Mouse (Mus musculus) liver, embryonic 15.5 days (tissue): Measurements from ENCODE around the gene Sufu. TPM values are rescaled to one million over a fixed set of nuclear protein-coding genes. Genes with fewer than 3 reads are reported as not detected.

ENCODE experiments used
- ATAC-seq: fragments of 200-750 bp; cut with Nextera tagmentation; 2 replicates; pipeline ENCODE4 v1.8.0; 2017; ENCODE audit warnings: moderate number of reproducible peaks, mild to moderate bottlenecking, moderate library complexity; ENCODE audit not compliant: insufficient read depth
- H3K27ac ChIP-seq: fragments of 300-500 bp; sonication (generic); replicated peaks from 2 replicates; pipeline ENCODE4 v1.5.1; 2015; ENCODE audit warnings: mild to moderate bottlenecking, inconsistent platforms
- H3K27me3 ChIP-seq: fragments of 300-500 bp; sonication (generic); 2 replicates; pipeline ENCODE4 v1.6.1; 2015; ENCODE audit warnings: mild to moderate bottlenecking, inconsistent platforms
- H3K36me3 ChIP-seq: fragments of 300-500 bp; sonication (generic); replicated peaks from 2 replicates; pipeline ENCODE4 v1.6.1; 2015; ENCODE audit warnings: moderate library complexity, mild to moderate bottlenecking, inconsistent platforms
- H3K4me1 ChIP-seq: fragments of 300-500 bp; sonication (generic); replicated peaks from 2 replicates; pipeline ENCODE4 v1.6.1; 2015; ENCODE audit warnings: inconsistent platforms
- H3K4me2 ChIP-seq: fragments of 300-500 bp; sonication (generic); 2 replicates; pipeline ENCODE4 v1.6.1; 2015; ENCODE audit warnings: moderate library complexity, mild to moderate bottlenecking, inconsistent platforms
- H3K4me3 ChIP-seq: fragments of 300-500 bp; sonication (generic); replicated peaks from 2 replicates; pipeline ENCODE4 v1.5.1; 2015; ENCODE audit warnings: mild to moderate bottlenecking, inconsistent platforms
- H3K9ac ChIP-seq: fragments of 300-500 bp; sonication (generic); 2 replicates; pipeline ENCODE4 v1.6.1; 2015; ENCODE audit warnings: moderate library complexity, mild to moderate bottlenecking, inconsistent platforms
- H3K9me3 ChIP-seq: fragments of 300-500 bp; sonication (generic); replicated peaks from 2 replicates; pipeline ENCODE4 v1.6.1; 2016; ENCODE audit warnings: inconsistent platforms
- WGBS: fragments of 180-500 bp; shearing (Covaris S2); methylation state at CpG from one replicate; pipeline ENCODE4 v1.1.7; 2015; ENCODE audit warnings: mixed read lengths; ENCODE audit not compliant: insufficient replicate concordance; 5-methylcytosine and 5-hydroxymethylcytosine counted together
- polyA plus RNA-seq: library from polyadenylated mRNA; unstranded; fragments of >200 nt; fragmentation: Nextera tagmentation; extraction: Ambion mirVana; gene quantifications from 2 replicates; pipeline ENCODE4 v1.2.1, GENCODE M21; 2015

Gene Sufu
- polyA plus RNA-seq, 1 experiment from 2014 or later = 5.4 TPM

- Histone ChIP-seq H3K27me3 (no peaks in the 10 kb centered on the region), H3K4me1 (peaks cover 41% of the 10 kb centered on the region), H3K9ac (no peak overlapping the region), H3K4me2 (no peak overlapping the region), H3K4me3 (no peak overlapping the region), H3K36me3 (no peaks in the 10 kb centered on the region), H3K9me3 (no peaks in the 10 kb centered on the region), H3K27ac (no peak overlapping the region)
- WGBS = 69% methylated on average over 8 of the region's 8 CpGs
- no peak for ATAC-seq
Observed at GRCm38 (mm10) chr19:46362104-46362503, 34.6 kb upstream of the Sufu start.

- H3K27me3 ChIP-seq = no peaks in the 10 kb centered on the region
- no peak overlapping the region; the same call in 1 of the 2 replicates for H3K4me2 ChIP-seq
- no peak overlapping the region for H3K9ac ChIP-seq
- no peak overlapping the region for H3K4me3 ChIP-seq
- no peak for ATAC-seq
- 0 out of 2 replicates have a peak, but pooled peaks cover 5% of the 10 kb centered on the region for H3K36me3 ChIP-seq
- H3K9me3 ChIP-seq = no peaks in the 10 kb centered on the region
- 51% methylated on average over 11 of the region's 11 CpGs for WGBS
- peak overlapping the region; percentile 38; the same call in 1 of the 2 replicates for H3K27ac ChIP-seq
- peaks cover 27% of the 10 kb centered on the region for H3K4me1 ChIP-seq
Observed at GRCm38 (mm10) chr19:46363294-46364009, 33.2 kb upstream of the Sufu start.

- no peak overlapping the region for H3K4me3 ChIP-seq
- H3K4me2 ChIP-seq = no peak overlapping the region
- H3K4me1 ChIP-seq = peaks cover 10% of the 10 kb centered on the region; the same call in 1 of the 2 replicates
- H3K27ac ChIP-seq = no peak overlapping the region
- H3K36me3 ChIP-seq = peaks cover 9% of the 10 kb centered on the region; the same call in 1 of the 2 replicates
- ATAC-seq = no peak
- 85% methylated on average over 23 of the region's 23 CpGs for WGBS
- H3K9me3 ChIP-seq = no peaks in the 10 kb centered on the region
- no peaks in the 10 kb centered on the region for H3K27me3 ChIP-seq
- no peak overlapping the region for H3K9ac ChIP-seq
Observed at GRCm38 (mm10) chr19:46367798-46368590, 28.7 kb upstream of the Sufu start.

- 25% methylated on average over 4 of the region's 4 CpGs for WGBS
- no peak overlapping the region for H3K27ac ChIP-seq
- H3K27me3 ChIP-seq = no peaks in the 10 kb centered on the region
- H3K4me1 ChIP-seq = peaks cover 1% of the 10 kb centered on the region; the same call in 1 of the 2 replicates
- ATAC-seq = no peak
- peaks cover 9% of the 10 kb centered on the region; the same call in 1 of the 2 replicates for H3K36me3 ChIP-seq
- H3K9ac ChIP-seq = no peak overlapping the region
- no peak overlapping the region for H3K4me3 ChIP-seq
- no peak overlapping the region for H3K4me2 ChIP-seq
- no peaks in the 10 kb centered on the region for H3K9me3 ChIP-seq
Observed at GRCm38 (mm10) chr19:46369204-46369603, 27.5 kb upstream of the Sufu start.

- no peak overlapping the region; the same call in 1 of the 2 replicates for H3K4me2 ChIP-seq
- no peak overlapping the region for H3K27ac ChIP-seq
- peak; percentile 32; the same call in 1 of the 2 replicates for ATAC-seq
- no peaks in the 10 kb centered on the region for H3K27me3 ChIP-seq
- no peak overlapping the region for H3K4me3 ChIP-seq
- H3K9me3 ChIP-seq = no peaks in the 10 kb centered on the region
- no peak overlapping the region for H3K9ac ChIP-seq
- H3K36me3 ChIP-seq = peaks cover 39% of the 10 kb centered on the region
- H3K4me1 ChIP-seq = peaks cover 10% of the 10 kb centered on the region
- WGBS = 80% methylated on average over 21 of the region's 21 CpGs
Observed at GRCm38 (mm10) chr19:46374477-46375088, 22.1 kb upstream of the Sufu start.

GRCm38 (mm10) chr19:46375489-46375888 is 21.2 kb upstream of the Sufu start:
- WGBS = 73% methylated on average over 5 of the region's 5 CpGs
- ATAC-seq = no peak
- peaks cover 44% of the 10 kb centered on the region for H3K36me3 ChIP-seq
- no peak overlapping the region for H3K4me3 ChIP-seq
- no peaks in the 10 kb centered on the region for H3K27me3 ChIP-seq
- H3K9me3 ChIP-seq = no peaks in the 10 kb centered on the region
- no peak overlapping the region for H3K9ac ChIP-seq
- H3K4me1 ChIP-seq = peaks cover 10% of the 10 kb centered on the region
- H3K4me2 ChIP-seq = no peak overlapping the region
- H3K27ac ChIP-seq = no peak overlapping the region

- Histone ChIP-seq H3K27ac (no peak overlapping the region), H3K27me3 (no peaks in the 10 kb centered on the region), H3K36me3 (peaks cover 48% of the 10 kb centered on the region), H3K9me3 (no peaks in the 10 kb centered on the region), H3K4me3 (no peak overlapping the region), H3K4me2 (no peak overlapping the region), H3K4me1 (peaks cover 10% of the 10 kb centered on the region), H3K9ac (no peak overlapping the region)
- WGBS = 56% methylated on average over 4 of the region's 4 CpGs
- no peak for ATAC-seq
Observed at GRCm38 (mm10) chr19:46375891-46376290, 20.8 kb upstream of the Sufu start.

GRCm38 (mm10) chr19:46382275-46382674 is 14.4 kb upstream of the Sufu start:
- ATAC-seq = no peak
- H3K36me3 ChIP-seq = peaks cover 94% of the 10 kb centered on the region
- H3K9ac ChIP-seq = no peak overlapping the region
- H3K27ac ChIP-seq = no peak overlapping the region
- no peak overlapping the region for H3K4me2 ChIP-seq
- H3K27me3 ChIP-seq = no peaks in the 10 kb centered on the region
- H3K4me3 ChIP-seq = no peak overlapping the region
- no peaks in the 10 kb centered on the region for H3K4me1 ChIP-seq
- H3K9me3 ChIP-seq = no peaks in the 10 kb centered on the region
- WGBS = 94% methylated on average over 9 of the region's 9 CpGs

- WGBS = 87% methylated on average over 5 of the region's 5 CpGs
- H3K9ac ChIP-seq = no peak overlapping the region
- H3K27me3 ChIP-seq = no peaks in the 10 kb centered on the region
- H3K27ac ChIP-seq = no peak overlapping the region
- peaks cover 24% of the 10 kb centered on the region for H3K4me1 ChIP-seq
- H3K36me3 ChIP-seq = peaks cover 46% of the 10 kb centered on the region
- H3K4me2 ChIP-seq = no peak overlapping the region
- H3K9me3 ChIP-seq = no peaks in the 10 kb centered on the region
- H3K4me3 ChIP-seq = no peak overlapping the region
- ATAC-seq = no peak
Observed at GRCm38 (mm10) chr19:46389872-46390271, 6.8 kb upstream of the Sufu start.

GRCm38 (mm10) chr19:46392018-46392417 is 4.7 kb upstream of the Sufu start:
- 29% methylated on average over 4 of the region's 4 CpGs for WGBS
- no peak overlapping the region for H3K4me3 ChIP-seq

GRCm38 (mm10) chr19:46394712-46395108 is 2.0 kb upstream of the Sufu start:
- no peaks in the 10 kb centered on the region for H3K27me3 ChIP-seq
- no peak for ATAC-seq
- peak overlapping the region; percentile 58 for H3K9ac ChIP-seq
- H3K4me1 ChIP-seq = peaks cover 54% of the 10 kb centered on the region
- peak overlapping the region; percentile 82 for H3K4me3 ChIP-seq
- H3K9me3 ChIP-seq = no peaks in the 10 kb centered on the region
- H3K27ac ChIP-seq = peak overlapping the region; percentile 29; the same call in 1 of the 2 replicates
- 3% methylated on average over 10 of the region's 10 CpGs for WGBS
- peak overlapping the region; percentile 99 for H3K4me2 ChIP-seq
- peaks cover 9% of the 10 kb centered on the region; the same call in 1 of the 2 replicates for H3K36me3 ChIP-seq

More at GRCm38 (mm10) chr19:46392018-46392417, 4.7 kb upstream of the Sufu start:
- peaks cover 36% of the 10 kb centered on the region for H3K4me1 ChIP-seq
- H3K9me3 ChIP-seq = no peaks in the 10 kb centered on the region
- no peaks in the 10 kb centered on the region for H3K27me3 ChIP-seq
- H3K27ac ChIP-seq = no peak overlapping the region
- no peak overlapping the region for H3K9ac ChIP-seq
- H3K36me3 ChIP-seq = peaks cover 30% of the 10 kb centered on the region
- H3K4me2 ChIP-seq = no peak overlapping the region
- ATAC-seq = no peak
